Mouse (Mus musculus) heart, postnatal 14 days (tissue): ENCODE data around the gene Auh. TPM values are rescaled to one million over a fixed set of nuclear protein-coding genes. Genes with fewer than 3 reads are reported as not detected.
A peak's percentile ranks its signal among the peaks of the same experiment; 100 is the strongest.

ENCODE experiments used
- DNase-seq, 2 experiments: peaks; one replicate each; pipeline ENCODE4 v3.0.0; 2021 to 2022
- intact Hi-C: fragments of 180-260 bp; cut with DNase I; formaldehyde crosslinking; loops from one replicate; pipeline ENCODE4 v1.15.1; 2025
- long read RNA-seq, 2 experiments: library from polyadenylated mRNA; stranded (forward); transcript quantifications; one replicate each; pipeline ENCODE4 v2.0.0; 2021
- total RNA-seq, 2 experiments: library from RNA; stranded (reverse); gene quantifications; 2 replicates each; pipeline ENCODE4 v1.2.3; 2021

Gene Auh
- total RNA-seq = 10 to 100 TPM; 92.6 to 95.8 TPM
- long read RNA-seq, experiment 1, transcript Auh-201 (10 exons, 1,320 nt) = major isoform, 112 of 128 reads
- long read RNA-seq, experiment 1, partial matches to known transcripts = 4 of 128 reads
- long read RNA-seq, experiment 1, other reads (novel, unspliced or antisense) = 11 of 128 reads
- long read RNA-seq, experiment 2, transcript Auh-201 (10 exons, 1,320 nt) = major isoform, 93 of 104 reads
- long read RNA-seq, experiment 2, partial matches to known transcripts = 4 of 104 reads
- long read RNA-seq, experiment 2, other reads (novel, unspliced or antisense) = 5 of 104 reads

GRCm38 (mm10) chr13:52929209-52930171 lies at the start of gene Auh:
Gene Auh, minus strand, starts transcription at chr13:52929681.
- intact Hi-C loops = loop anchor here (2.0 kb wide), 2 partner anchors 49 to 107 kb away; no protein-coding TSS in a partner anchor
- peak; percentile 91 for DNase-seq

DNA sequence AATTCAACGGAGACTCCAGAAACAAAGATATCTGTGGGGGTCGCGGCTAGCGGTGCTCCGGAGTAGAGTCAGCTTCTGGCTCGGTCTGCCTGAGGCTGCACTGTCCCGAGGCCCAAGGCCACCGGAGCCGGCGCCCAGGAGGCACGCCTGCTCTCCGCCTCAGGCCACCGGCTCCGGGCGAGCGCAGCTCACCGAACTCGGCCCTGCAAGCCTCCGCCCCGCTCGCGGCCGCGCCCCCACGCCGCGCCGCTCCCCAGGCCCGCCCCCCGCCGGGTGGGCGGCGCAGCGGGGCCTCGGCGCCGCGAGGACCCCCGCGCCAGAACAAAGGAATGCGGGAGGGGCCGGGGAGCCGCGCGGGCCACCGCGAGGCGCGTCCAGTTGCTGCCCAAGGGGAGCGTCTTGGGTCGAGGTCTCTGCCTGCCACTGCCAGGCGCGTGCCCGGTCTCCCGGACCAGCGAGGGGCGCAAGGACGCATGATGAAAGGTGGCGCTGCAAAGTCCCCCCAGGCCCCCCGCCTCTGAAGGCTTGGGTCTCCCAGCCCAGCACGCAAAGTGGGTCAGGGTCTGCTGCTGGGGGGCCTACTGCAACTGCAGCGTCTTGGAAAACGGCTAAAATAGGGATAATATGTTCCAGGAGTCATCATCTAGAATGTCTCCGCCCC lies 49.0 kb upstream of the Auh start:
- intact Hi-C loops = loop anchor here (2.0 kb wide), 1 partner anchor 48 kb away; no protein-coding TSS in a partner anchor
- DNase-seq = peak; percentile 64 to 72

- intact Hi-C loops = loop anchor here (2.0 kb wide), 1 partner anchor 47 kb away; no protein-coding TSS in a partner anchor
- DNase-seq = no peak
Observed at GRCm38 (mm10) chr13:52977757-52978156, 48.3 kb upstream of the Auh start.

- intact Hi-C loops = no loop called here
- DNase-seq = no peak
Observed at GRCm38 (mm10) chr13:52977221-52977609, 47.7 kb upstream of the Auh start.

- DNase-seq = peak; percentile 35 to 37
- intact Hi-C loops = no loop called here
Observed at GRCm38 (mm10) chr13:52976510-52977220, 47.2 kb upstream of the Auh start.

GRCm38 (mm10) chr13:52976130-52976509 lies 46.6 kb upstream of the Auh start:
- intact Hi-C loops = no loop called here
- DNase-seq = no peak

- DNase-seq = peak in 1 of 2 experiments; percentile 23
- intact Hi-C loops = no loop called here
Observed at GRCm38 (mm10) chr13:52974676-52975075, 45.2 kb upstream of the Auh start.

- DNase-seq = no peak
- intact Hi-C loops = no loop called here
Observed at GRCm38 (mm10) chr13:52973427-52973826, 43.9 kb upstream of the Auh start.

DNA sequence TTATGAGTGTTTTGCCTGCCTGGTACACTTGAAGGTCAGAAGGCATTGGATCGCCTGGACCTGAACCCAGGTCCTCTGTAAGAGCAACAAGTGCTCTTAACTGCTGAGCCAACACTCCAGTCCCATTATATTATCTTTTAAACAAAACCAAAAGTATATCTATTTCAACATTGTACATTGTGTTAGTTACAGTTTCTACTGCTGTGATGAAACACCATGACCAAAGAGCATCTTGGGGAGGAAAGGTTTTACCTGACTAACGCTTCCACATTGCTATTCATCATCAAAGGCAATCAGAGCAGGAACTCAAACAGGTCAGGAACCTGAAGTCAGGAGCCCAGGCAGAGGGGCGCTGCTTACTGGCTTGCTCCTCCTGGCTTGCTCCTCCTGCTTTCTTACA lies 43.1 kb upstream of the Auh start:
- intact Hi-C loops = no loop called here
- no peak for DNase-seq

DNA sequence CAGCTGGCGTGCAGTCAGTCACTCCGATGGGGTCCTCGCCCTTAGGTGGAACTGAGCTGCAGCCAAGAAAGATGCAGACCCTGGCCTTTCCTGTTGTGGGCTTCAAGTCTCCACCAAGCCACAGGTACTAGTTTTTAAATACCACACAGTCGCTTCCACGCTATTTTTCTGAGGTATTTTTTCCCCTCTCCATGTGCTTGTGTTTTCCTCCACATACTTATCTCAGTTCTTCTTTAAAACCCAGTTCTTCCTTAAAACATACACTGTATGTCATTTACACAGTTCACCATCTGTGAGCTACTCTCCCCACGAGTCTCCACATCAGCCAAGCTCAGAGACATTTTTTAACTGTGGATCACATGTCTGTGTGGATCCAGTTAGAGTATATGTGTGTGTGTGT lies 41.4 kb upstream of the Auh start:
- intact Hi-C loops = no loop called here
- no peak for DNase-seq

DNA sequence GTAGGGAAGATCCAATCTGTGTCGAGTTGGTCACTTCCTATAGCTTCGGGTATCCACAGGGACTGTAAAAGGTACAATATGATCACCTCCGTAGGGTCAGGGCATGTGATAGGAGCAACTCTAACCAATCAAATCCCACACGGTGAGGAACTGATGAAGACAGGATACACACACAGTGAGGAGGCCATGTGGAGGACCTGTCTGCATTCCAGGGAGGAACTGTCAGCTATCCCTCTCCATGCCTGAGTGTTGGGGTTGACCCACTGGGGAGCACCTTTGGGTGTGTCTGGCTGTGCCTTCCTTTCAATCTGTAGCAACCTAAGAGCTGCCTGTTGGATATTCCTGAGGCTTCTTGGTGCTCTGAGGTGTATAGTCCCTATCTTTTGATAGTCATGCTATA lies 33.4 kb upstream of the Auh start:
- intact Hi-C loops = no loop called here
- DNase-seq = no peak

DNA sequence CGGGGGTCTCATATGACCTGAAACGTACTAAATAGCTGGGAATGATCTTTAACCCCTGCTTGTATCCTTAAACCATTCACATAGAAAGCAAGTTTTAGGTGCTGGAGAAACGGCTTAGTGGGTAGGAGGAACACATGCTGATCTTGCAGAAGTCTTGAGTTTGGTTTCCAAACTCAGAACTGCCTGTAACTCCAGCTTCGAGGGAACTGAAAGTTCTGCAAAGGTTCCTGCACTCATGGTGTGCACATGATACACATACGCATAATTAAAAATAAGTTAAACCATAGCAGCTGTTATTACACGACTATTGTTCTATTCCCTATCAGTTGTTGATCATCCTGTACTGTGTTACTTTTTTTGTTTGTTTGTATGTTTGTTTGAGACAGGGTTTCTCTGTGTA lies 32.9 kb upstream of the Auh start:
- intact Hi-C loops = no loop called here
- no peak for DNase-seq

- intact Hi-C loops = no loop called here
- no peak for DNase-seq
Observed at GRCm38 (mm10) chr13:52953779-52954553, 24.5 kb upstream of the Auh start.

GRCm38 (mm10) chr13:52949211-52949610 lies 19.7 kb upstream of the Auh start:
- intact Hi-C loops = no loop called here
- DNase-seq = no peak

DNA sequence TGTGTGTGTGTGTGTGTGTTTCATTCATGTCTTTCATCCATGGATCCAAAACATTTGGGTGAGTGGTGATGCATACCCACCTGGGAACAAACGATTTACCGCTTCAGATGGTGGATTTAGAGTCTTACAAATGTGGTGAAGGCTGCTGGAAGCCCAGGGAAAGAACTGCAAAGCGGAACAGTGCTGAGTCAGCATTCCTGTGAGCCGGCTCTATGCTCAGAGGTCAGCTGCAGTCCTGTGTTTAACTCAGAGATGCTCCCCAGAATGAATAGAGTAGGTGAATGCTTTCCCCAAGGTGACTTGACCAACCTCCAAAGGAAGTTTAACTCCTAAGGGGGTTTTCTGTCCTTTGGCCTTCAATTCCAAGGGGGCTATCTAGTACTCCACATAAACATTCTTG lies 18.1 kb upstream of the Auh start:
- no peak for DNase-seq
- intact Hi-C loops = no loop called here

GRCm38 (mm10) chr13:52945769-52946168 lies 16.3 kb upstream of the Auh start:
- no peak for DNase-seq
- intact Hi-C loops = no loop called here

DNA sequence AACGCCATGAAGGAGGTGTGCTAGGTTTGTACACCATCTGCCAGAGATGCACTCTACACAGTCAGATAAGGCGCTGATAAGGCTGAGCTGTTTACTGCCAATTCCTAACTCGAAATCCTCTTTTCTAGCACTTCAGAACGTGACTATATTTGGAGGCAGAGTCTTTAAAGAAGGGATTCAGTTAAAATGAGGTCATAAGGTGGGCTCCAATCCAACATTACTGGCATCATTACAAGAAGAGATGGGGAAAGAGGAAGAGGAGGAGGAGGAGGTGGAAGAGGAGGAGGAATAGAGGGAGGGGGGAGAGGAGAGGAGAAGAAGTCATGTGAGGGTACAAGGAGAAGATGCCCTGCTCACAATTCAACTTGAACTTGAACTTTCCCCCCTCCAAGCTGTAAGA lies 14.6 kb upstream of the Auh start:
- intact Hi-C loops = no loop called here
- peak in 1 of 2 experiments; percentile 17 for DNase-seq

DNA sequence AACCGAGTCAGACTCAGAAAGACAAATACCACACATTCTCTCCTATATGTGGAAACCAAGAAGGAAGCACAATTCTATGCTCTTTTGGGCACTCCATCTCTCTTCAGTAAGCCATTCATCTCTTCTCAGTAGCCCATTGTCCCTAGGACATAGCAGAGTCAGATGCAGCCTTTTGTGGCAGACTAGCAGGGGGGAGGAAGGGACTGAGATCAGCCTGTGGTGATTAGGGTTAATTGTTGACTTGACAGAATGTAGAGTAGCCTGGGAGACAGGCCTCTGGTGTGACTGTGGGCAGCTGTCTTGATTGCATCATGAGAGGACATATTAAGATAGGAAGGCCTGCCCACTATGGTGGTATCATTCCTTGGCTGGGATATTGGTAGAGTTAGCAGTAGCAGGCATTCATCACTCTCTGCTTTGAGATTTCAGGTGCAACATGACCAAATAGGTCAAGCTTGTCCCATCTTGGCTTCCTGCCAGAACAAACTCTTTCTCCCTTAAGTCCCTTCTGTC lies 13.5 kb upstream of the Auh start:
- intact Hi-C loops = no loop called here
- no peak for DNase-seq

GRCm38 (mm10) chr13:52940956-52941355 lies 11.5 kb upstream of the Auh start:
- no peak for DNase-seq
- intact Hi-C loops = no loop called here
